Mouse (Mus musculus) A20 (cell line): Measurements from ENCODE around the gene Vmn1r56.
"Not testable (repeated sequence)": the region's sequence is repeated elsewhere in the genome, so short reads cannot be mapped to it uniquely, and the experiment has no call there.

Experiments used
- DNase-seq: peaks from one replicate; pipeline ENCODE4 v3.0.0-alpha.2; 2011; ENCODE audit warnings: low read depth, low spot score

Gene Vmn1r56

GRCm38 (mm10) chr7:5196647-5197046, at the start of gene Vmn1r56:
Vmn1r56 (minus strand) TSS chr7:5196747.
- not testable (repeated sequence) for DNase-seq

- DNase-seq, result not testable (repeated sequence)
Measured at GRCm38 (mm10) chr7:5218193-5218592, 21.6 kb upstream of the Vmn1r56 start, which contains the start of gene Vmn1r57. Vmn1r57 (plus strand) TSS chr7:5218493.

- DNase-seq, result not testable (repeated sequence)
Measured at GRCm38 (mm10) chr7:5149570-5149969, 47.0 kb downstream of the Vmn1r56 start, which contains the start of gene Vmn1r55. Vmn1r55 (minus strand) TSS chr7:5149670.
